23 mouse cellular contexts compared by ENCODE assay signal in genomic region chr12:106853711-106854240, GRCm38 (mm10).
A peak's percentile ranks its signal among the peaks of the same experiment; 100 is the strongest.
DNase-seq lines count a peak whose midpoint lies in the region; ATAC-seq lines count a peak whose summit lies in the region.
"Had no signal": no experiment of that assay in that cellular context is flagged by ENCODE, and none has a peak within 500 bp of the region (broad histone marks: within the 10 kb centered on the region; RNA-seq: fewer than 3 reads in every experiment).

No protein-coding gene starts in this region.

- H3K9ac ChIP-seq in midbrain, embryonic 14.5 days (replicated peaks; ENCODE audit: low read length), result no peak overlapping the region
- H3K9ac ChIP-seq: forebrain, embryonic 15.5 days; heart, embryonic 13.5 days; hindbrain, embryonic 12.5 days; limb, embryonic 13.5 days; midbrain, embryonic 15.5 days; neural tube, embryonic 13.5 days had no signal

- WGBS in midbrain, embryonic 10.5 days, result 54% methylated on average over 11 of the region's 11 CpGs
- WGBS in midbrain, embryonic 14.5 days, result 38% methylated on average over 11 of the region's 11 CpGs
- 18% methylated on average over 11 of the region's 11 CpGs for WGBS in embryonic facial prominence, embryonic 10.5 days
- 20% methylated on average over 11 of the region's 11 CpGs for WGBS in limb, embryonic 10.5 days

- H3K27ac ChIP-seq in midbrain, embryonic 10.5 days (replicated peaks), result no peak overlapping the region
- H3K27ac ChIP-seq in midbrain, embryonic 14.5 days (replicated peaks; ENCODE audit: low read depth, low read length), result no peak overlapping the region
- peak overlapping the region; percentile 55 for H3K27ac ChIP-seq in embryonic facial prominence, embryonic 10.5 days (replicated peaks)
- peak overlapping the region; percentile 70; the same call in 1 of the 2 replicates for H3K27ac ChIP-seq in limb, embryonic 10.5 days
- H3K27ac ChIP-seq: forebrain, embryonic 15.5 days; heart, embryonic 13.5 days; hindbrain, embryonic 12.5 days; limb, embryonic 13.5 days; midbrain, embryonic 15.5 days; neural tube, embryonic 13.5 days had no signal

- H3K4me2 ChIP-seq in midbrain, embryonic 14.5 days (ENCODE audit: low read length), result no peak overlapping the region
- H3K4me2 ChIP-seq: forebrain, embryonic 15.5 days; heart, embryonic 13.5 days; hindbrain, embryonic 12.5 days; limb, embryonic 13.5 days; liver, embryonic 11.5 days; midbrain, embryonic 15.5 days; neural tube, embryonic 13.5 days had no signal

- no peaks in the 10 kb centered on the region for H3K36me3 ChIP-seq in midbrain, embryonic 10.5 days
- no peaks in the 10 kb centered on the region for H3K36me3 ChIP-seq in midbrain, embryonic 14.5 days (ENCODE audit: control insufficient read depth, insufficient read depth, low read length)
- H3K36me3 ChIP-seq in embryonic facial prominence, embryonic 10.5 days (replicated peaks), result no peaks in the 10 kb centered on the region
- H3K36me3 ChIP-seq in limb, embryonic 10.5 days, result no peaks in the 10 kb centered on the region
- H3K36me3 ChIP-seq: forebrain, embryonic 15.5 days; heart, embryonic 13.5 days; hindbrain, embryonic 12.5 days; limb, embryonic 13.5 days; midbrain, embryonic 15.5 days; neural tube, embryonic 13.5 days had no signal

- no peak overlapping the region for H3K4me3 ChIP-seq in midbrain, embryonic 10.5 days
- no peak overlapping the region for H3K4me3 ChIP-seq in midbrain, embryonic 14.5 days (replicated peaks; ENCODE audit: low read depth, low read length)
- H3K4me3 ChIP-seq in embryonic facial prominence, embryonic 10.5 days, result no peak overlapping the region
- H3K4me3 ChIP-seq in limb, embryonic 10.5 days, result no peak overlapping the region
- H3K4me3 ChIP-seq: forebrain, embryonic 15.5 days; heart, embryonic 13.5 days; hindbrain, embryonic 12.5 days; limb, embryonic 13.5 days; megakaryocyte, embryonic 14.5 days; midbrain, embryonic 15.5 days; neural tube, embryonic 13.5 days had no signal

- H3K4me1 ChIP-seq in midbrain, embryonic 10.5 days, result peaks cover 6% of the 10 kb centered on the region
- H3K4me1 ChIP-seq in midbrain, embryonic 14.5 days (ENCODE audit: control insufficient read depth, insufficient read depth, low read length), result no peaks in the 10 kb centered on the region
- peaks cover 48% of the 10 kb centered on the region for H3K4me1 ChIP-seq in embryonic facial prominence, embryonic 10.5 days
- H3K4me1 ChIP-seq in limb, embryonic 10.5 days, result peaks cover 31% of the 10 kb centered on the region
- H3K4me1 ChIP-seq: megakaryocyte, embryonic 14.5 days; midbrain, embryonic 15.5 days had no signal

- H3K27me3 ChIP-seq in midbrain, embryonic 10.5 days (ENCODE audit: low read depth, poor library complexity, severe bottlenecking), result peaks cover 6% of the 10 kb centered on the region
- no peaks in the 10 kb centered on the region for H3K27me3 ChIP-seq in midbrain, embryonic 14.5 days (ENCODE audit: control insufficient read depth, insufficient read depth, low read length)
- H3K27me3 ChIP-seq in embryonic facial prominence, embryonic 10.5 days (replicated peaks; ENCODE audit: low read depth, poor library complexity, severe bottlenecking), result no peaks in the 10 kb centered on the region
- H3K27me3 ChIP-seq in limb, embryonic 10.5 days (ENCODE audit: low read depth, poor library complexity, severe bottlenecking), result 0 out of 2 replicates have a peak, but pooled peaks cover 3% of the 10 kb centered on the region
- H3K27me3 ChIP-seq: forebrain, embryonic 15.5 days; heart, embryonic 13.5 days; limb, embryonic 13.5 days; megakaryocyte, embryonic 14.5 days; midbrain, embryonic 15.5 days; neural tube, embryonic 13.5 days had no signal

- ATAC-seq in midbrain, embryonic 14.5 days (ENCODE audit: low FRiP score, low TSS enrichment), result no peak
- ATAC-seq in monocyte, adult 5-6 weeks (replicated peaks; ENCODE audit: insufficient number of reproducible peaks, low FRiP score, low TSS enrichment, poor library complexity, severe bottlenecking), result no peak
- ATAC-seq: forebrain, embryonic 15.5 days; inflammation-experienced regulatory T-cells, adult 6 months; midbrain, embryonic 15.5 days had no signal

- DNase-seq in midbrain, embryonic 10.5 days (ENCODE audit: low spot score), result peak; percentile 26
- no peak for DNase-seq in midbrain, embryonic 14.5 days
- DNase-seq in embryonic facial prominence, embryonic 10.5 days (ENCODE audit: low spot score), result peak; percentile 76
- peak; percentile 48 for DNase-seq in limb, embryonic 10.5 days (ENCODE audit: low spot score)
- DNase-seq in spleen, postnatal 36 days (ENCODE audit: low spot score in 2 of 2), result no peak
- DNase-seq: B cell, adult 2 months; cerebellum, adult 2 months; heart, postnatal 10 days; kidney, adult 11 months; kidney, postnatal 14 days; layer of hippocampus, adult 9-11 months; lung, postnatal 36 days; thymus, postnatal 4 days had no signal

- no peaks in the 10 kb centered on the region for H3K9me3 ChIP-seq in midbrain, embryonic 10.5 days (replicated peaks)
- no peaks in the 10 kb centered on the region for H3K9me3 ChIP-seq in midbrain, embryonic 14.5 days (ENCODE audit: control insufficient read depth, low read length)
- H3K9me3 ChIP-seq in embryonic facial prominence, embryonic 10.5 days, result no peaks in the 10 kb centered on the region
- no peaks in the 10 kb centered on the region for H3K9me3 ChIP-seq in limb, embryonic 10.5 days (replicated peaks)
- H3K9me3 ChIP-seq: forebrain, embryonic 15.5 days; heart, embryonic 13.5 days; hindbrain, embryonic 12.5 days; limb, embryonic 13.5 days; midbrain, embryonic 15.5 days; neural tube, embryonic 13.5 days had no signal

Comparison
In these comparisons a context has a peak if more than half of its experiments do, and no peak if none do; other contexts are left out.
1. DNase-seq: peak in midbrain, embryonic 10.5 days (single experiment), embryonic facial prominence, embryonic 10.5 days (single experiment) and limb, embryonic 10.5 days (single experiment); none in midbrain, embryonic 14.5 days (single experiment) and spleen, postnatal 36 days (0 of 2).
2. H3K27ac ChIP-seq: peak in embryonic facial prominence, embryonic 10.5 days (single experiment) and limb, embryonic 10.5 days (single experiment); none in midbrain, embryonic 10.5 days (single experiment) and midbrain, embryonic 14.5 days (single experiment).